Mouse (Mus musculus): ENCODE measurements at regions not wholly inside any gene's neighbourhood (a gene's known extent, or its start where the extent isn't known, plus 50 kb on each side); places are given as distances from the start of the nearest gene placed in this dataset.

DNA sequence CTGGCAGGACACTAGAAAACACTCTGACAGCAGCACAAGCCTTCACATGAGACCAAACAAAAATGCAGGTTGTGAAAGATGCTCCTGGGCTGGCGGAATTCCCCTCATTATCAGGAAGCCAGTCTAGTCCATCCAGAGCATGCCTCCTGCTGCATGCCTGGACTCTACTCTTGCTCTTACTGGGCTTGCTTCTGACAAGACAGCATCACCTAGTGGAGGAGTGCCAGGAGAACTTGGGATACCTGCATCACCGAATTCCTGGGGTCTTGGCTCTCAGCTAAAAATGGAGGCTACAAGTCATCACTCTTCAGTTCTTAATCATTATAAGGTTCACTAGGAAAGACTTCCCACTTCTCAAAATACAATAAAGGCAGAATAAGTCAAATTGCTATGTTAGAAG, 78.8 kb upstream of the Rnf32 start:
- no peak for TF ChIP-seq POLR2A (IDR thresholded peaks at IDR 0.05; ENCODE audit: low read depth, low read length)
- TF ChIP-seq CTCF (conservative IDR thresholded peaks at IDR 0.05; ENCODE audit: insufficient read depth, insufficient read length, low read depth, low read length) = 0 out of 2 replicates have a peak, but pooled peaks have one; percentile 7
